Mouse (Mus musculus) midbrain, embryonic 13.5 days (tissue): ENCODE results near the gene Tmtc2. TPM values are rescaled to one million over a fixed set of nuclear protein-coding genes. Genes with fewer than 3 reads are reported as not detected.

Experiments used
- ATAC-seq: fragments of 200-750 bp; cut with Nextera tagmentation; 2 replicates; pipeline ENCODE4 v1.8.0; 2017; ENCODE audit warnings: mild to moderate bottlenecking, moderate TSS enrichment, moderate library complexity
- H3K27ac ChIP-seq: fragments of 300-500 bp; sonication (generic); 2 replicates; pipeline ENCODE4 v1.5.1; 2015; ENCODE audit warnings: inconsistent platforms, mild to moderate bottlenecking, moderate library complexity
- H3K27me3 ChIP-seq: fragments of 300-500 bp; sonication (generic); 2 replicates; pipeline ENCODE4 v1.6.1; 2015; ENCODE audit warnings: mild to moderate bottlenecking, inconsistent platforms
- H3K36me3 ChIP-seq: fragments of 300-500 bp; sonication (generic); 2 replicates; pipeline ENCODE4 v1.6.1; 2015; ENCODE audit warnings: mild to moderate bottlenecking, inconsistent platforms
- H3K4me1 ChIP-seq: fragments of 300-500 bp; sonication (generic); replicated peaks from 2 replicates; pipeline ENCODE4 v1.6.1; 2015; ENCODE audit warnings: inconsistent platforms
- H3K4me2 ChIP-seq: fragments of 300-500 bp; sonication (generic); replicated peaks from 2 replicates; pipeline ENCODE4 v1.6.1; 2015; ENCODE audit warnings: moderate library complexity, mild to moderate bottlenecking, inconsistent platforms
- H3K4me3 ChIP-seq: fragments of 300-500 bp; sonication (generic); replicated peaks from 2 replicates; pipeline ENCODE4 v1.5.1; 2015; ENCODE audit warnings: mild to moderate bottlenecking, inconsistent platforms
- H3K9ac ChIP-seq: fragments of 300-500 bp; sonication (generic); replicated peaks from 2 replicates; pipeline ENCODE4 v1.6.1; 2015; ENCODE audit warnings: mild to moderate bottlenecking, inconsistent platforms
- H3K9me3 ChIP-seq: fragments of 300-500 bp; sonication (generic); 2 replicates; pipeline ENCODE4 v1.6.1; 2016; ENCODE audit warnings: mild to moderate bottlenecking, inconsistent platforms
- WGBS: fragments of 180-500 bp; shearing (Covaris S2); methylation state at CpG from one replicate; pipeline ENCODE4 v1.1.7; 2015; 5-methylcytosine and 5-hydroxymethylcytosine counted together
- polyA plus RNA-seq: library from polyadenylated mRNA; unstranded; fragments of >200 nt; fragmentation: Nextera tagmentation; extraction: Ambion mirVana; gene quantifications from 2 replicates; pipeline ENCODE4 v1.2.1, GENCODE M21; 2015

Tmtc2 gene
- polyA plus RNA-seq: 8.3 and 9.2 TPM in 2 replicates

DNA sequence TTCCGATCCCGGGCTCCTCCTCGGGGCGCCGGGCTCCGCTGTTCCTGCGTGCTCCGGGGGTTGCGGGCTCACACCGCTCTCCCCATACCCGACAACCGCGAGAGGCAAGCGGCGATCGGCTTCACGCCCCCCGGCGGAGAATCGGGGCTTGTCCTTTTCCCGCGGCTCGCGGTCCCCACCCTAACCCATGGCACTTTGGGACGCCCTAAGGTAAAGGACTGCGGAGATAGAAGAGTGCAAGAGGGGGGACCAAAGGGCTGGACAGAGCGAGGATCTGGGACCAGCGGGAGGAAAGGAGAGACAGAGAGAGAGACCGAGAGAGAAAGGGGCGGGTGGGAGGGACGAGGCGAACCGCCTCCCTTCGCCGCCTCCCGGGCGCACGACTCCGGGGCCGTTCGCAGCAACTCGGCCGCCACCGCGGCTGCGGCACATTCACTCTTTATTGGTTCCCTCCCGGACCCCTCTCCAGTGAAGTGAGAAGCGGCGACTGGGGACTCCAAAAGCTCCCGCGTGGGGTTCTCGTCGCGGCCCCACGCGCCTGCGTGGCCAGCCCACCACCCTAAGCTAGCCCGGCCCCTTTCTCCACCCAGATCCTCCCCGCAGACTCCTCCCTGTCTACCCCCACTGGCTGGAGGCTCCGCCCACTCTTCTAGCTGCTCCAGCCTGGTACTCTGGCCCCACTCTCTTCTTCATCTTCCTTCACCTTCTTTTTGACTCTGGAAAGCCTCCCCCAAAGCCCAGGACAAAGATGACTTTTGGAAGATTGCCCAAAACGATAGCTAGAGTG is at the start of gene Tmtc2:
Tmtc2 (minus strand) TSS at position 544 of the 787 bp plus-strand sequence.
- peak within 1 kb of the TSS; percentile 71 for H3K4me2 ChIP-seq
- no peaks in the 10 kb centered on the region for H3K9me3 ChIP-seq
- H3K27ac ChIP-seq: peak within 1 kb of the TSS; percentile 91
- ATAC-seq: peak; percentile 97
- no peaks in the 10 kb centered on the region; the same call in 1 of the 2 replicates for H3K27me3 ChIP-seq
- H3K9ac ChIP-seq: peak within 1 kb of the TSS; percentile 84
- WGBS: under 1% methylated on average over 55 of the region's 61 CpGs
- H3K4me3 ChIP-seq: peak within 1 kb of the TSS; percentile 76
- no peaks in the 10 kb centered on the region for H3K36me3 ChIP-seq
- peaks cover 38% of the 10 kb centered on the region for H3K4me1 ChIP-seq

DNA sequence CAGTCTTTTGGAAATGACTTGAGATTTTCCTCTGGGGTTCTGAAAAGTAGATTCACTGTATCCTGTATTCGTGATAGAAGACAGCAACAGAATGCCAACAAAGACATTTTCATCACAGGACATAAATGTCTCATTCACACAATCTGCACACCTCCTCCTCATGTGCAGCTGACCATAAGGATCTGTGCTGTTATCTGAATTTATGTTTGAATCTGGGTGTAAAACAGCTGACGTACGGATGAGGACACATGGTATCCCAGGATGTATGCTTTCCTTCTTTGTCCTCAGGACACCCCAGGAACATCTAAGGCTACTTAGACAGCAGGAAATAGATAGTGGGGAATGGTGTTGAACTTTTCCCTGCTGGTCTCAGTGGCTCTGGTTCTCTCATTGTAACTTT is 37.9 kb upstream of the Tmtc2 start:
- Histone ChIP-seq H3K9ac (no peak overlapping the region), H3K27me3 (no peaks in the 10 kb centered on the region), H3K27ac (no peak overlapping the region), H3K4me2 (no peak overlapping the region), H3K36me3 (no peaks in the 10 kb centered on the region), H3K9me3 (no peaks in the 10 kb centered on the region), H3K4me3 (no peak overlapping the region), H3K4me1 (no peaks in the 10 kb centered on the region)
- 88% methylated on average over 3 of the region's 3 CpGs for WGBS
- no peak for ATAC-seq

DNA sequence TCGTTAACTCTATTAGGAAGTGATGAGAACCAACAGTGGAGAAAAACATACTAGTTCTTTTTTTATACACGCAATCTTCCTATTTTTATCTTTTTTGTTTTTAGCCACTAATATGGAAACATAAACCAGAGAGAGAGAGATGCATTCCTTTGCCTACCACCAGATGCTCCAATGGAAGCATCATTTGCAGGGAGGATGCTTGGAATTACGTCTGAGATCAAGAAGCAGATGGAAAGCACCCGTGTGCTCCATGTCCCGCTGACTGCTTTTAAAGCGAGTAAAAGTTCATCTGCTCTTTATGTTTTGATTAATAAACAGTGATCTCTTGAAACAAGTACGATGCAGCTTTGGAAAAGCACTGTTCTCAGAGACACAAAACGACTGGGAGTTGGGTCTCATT is 24.6 kb upstream of the Tmtc2 start:
- Histone ChIP-seq H3K36me3 (no peaks in the 10 kb centered on the region), H3K4me2 (no peak overlapping the region), H3K9ac (no peak overlapping the region), H3K27ac (no peak overlapping the region), H3K9me3 (no peaks in the 10 kb centered on the region), H3K4me3 (no peak overlapping the region), H3K4me1 (no peaks in the 10 kb centered on the region), H3K27me3 (no peaks in the 10 kb centered on the region)
- ATAC-seq: no peak
- WGBS: 91% methylated on average over 8 of the region's 8 CpGs

DNA sequence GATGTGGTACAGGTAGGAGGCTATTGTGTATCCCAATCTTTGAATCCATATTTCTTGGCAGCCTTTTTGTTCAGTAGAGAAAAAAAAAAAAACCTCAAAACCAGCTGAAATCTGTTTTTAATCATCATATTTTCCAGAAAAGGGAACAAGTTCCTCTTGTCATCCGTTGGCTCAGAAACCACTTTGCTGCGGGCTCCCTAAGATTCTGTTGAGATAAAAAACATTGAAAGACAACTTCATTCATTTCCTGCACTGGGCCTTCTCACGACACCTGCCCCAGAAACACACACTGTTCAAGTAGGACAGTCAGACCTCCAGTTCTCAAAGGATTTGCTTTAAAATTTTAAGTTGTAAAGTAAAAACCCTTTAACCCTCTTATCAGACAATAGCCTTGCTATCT is 23.0 kb upstream of the Tmtc2 start:
- H3K4me2 ChIP-seq: no peak overlapping the region
- H3K9ac ChIP-seq: no peak overlapping the region
- H3K27ac ChIP-seq: no peak overlapping the region
- WGBS: 91% methylated on average over 3 of the region's 3 CpGs
- no peaks in the 10 kb centered on the region for H3K27me3 ChIP-seq
- no peaks in the 10 kb centered on the region for H3K9me3 ChIP-seq
- no peaks in the 10 kb centered on the region for H3K4me1 ChIP-seq
- no peak overlapping the region for H3K4me3 ChIP-seq
- no peak for ATAC-seq
- no peaks in the 10 kb centered on the region for H3K36me3 ChIP-seq

DNA sequence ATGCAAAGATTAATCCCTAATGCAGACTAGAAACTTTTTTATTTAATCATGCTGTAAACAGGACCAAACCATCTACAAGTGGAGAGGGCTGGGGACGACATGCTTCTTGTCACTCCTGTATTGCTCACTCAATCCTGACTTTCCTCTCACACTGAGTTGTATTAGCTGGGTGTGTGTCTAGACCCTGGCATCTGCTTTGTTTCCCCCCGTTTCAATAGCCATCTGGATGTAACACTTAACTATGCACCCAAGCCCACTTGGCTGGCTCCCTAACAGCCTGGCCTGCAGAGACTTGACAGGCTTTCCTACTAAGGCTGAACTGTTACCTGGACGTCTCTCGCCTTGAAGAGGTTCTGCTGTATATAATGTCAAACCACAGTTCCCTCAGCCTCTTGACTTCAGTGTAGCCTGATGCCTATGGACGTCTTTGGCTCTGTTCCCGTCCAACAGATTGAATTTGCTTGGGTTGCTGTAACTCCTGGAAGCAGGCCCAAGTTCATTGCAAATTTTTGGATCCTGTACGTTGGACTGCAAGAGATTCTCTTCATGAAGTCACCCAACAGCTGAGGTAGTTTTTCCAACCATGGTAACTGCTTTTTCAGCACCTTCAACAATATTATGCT is 21.3 kb upstream of the Tmtc2 start:
- ATAC-seq: no peak
- no peaks in the 10 kb centered on the region for H3K27me3 ChIP-seq
- no peaks in the 10 kb centered on the region for H3K36me3 ChIP-seq
- no peaks in the 10 kb centered on the region for H3K9me3 ChIP-seq
- no peak overlapping the region for H3K4me2 ChIP-seq
- no peak overlapping the region for H3K27ac ChIP-seq
- H3K9ac ChIP-seq: no peak overlapping the region
- H3K4me1 ChIP-seq: no peaks in the 10 kb centered on the region
- no peak overlapping the region for H3K4me3 ChIP-seq
- WGBS: 85% methylated on average over 7 of the region's 7 CpGs

DNA sequence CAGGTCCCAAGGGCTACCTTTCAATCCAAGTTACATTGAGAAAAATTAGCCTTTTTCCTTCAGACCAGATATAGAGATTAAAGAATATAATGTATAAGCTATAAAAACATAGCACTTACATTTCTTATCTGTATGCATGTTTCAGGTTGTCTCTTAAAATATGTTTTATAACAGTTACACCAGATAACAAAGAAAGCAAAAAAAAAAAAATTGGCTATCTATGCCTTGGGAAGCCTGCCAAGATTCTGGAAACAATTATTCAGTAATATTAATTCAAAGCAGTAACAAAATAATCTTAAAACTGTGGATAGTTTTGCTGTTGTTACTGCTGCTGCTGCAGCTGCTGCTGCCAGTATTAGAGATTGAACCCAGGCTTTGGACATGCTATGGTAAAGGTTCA is 13.9 kb upstream of the Tmtc2 start:
- no peaks in the 10 kb centered on the region for H3K4me1 ChIP-seq
- no peaks in the 10 kb centered on the region for H3K36me3 ChIP-seq
- no peak overlapping the region for H3K4me3 ChIP-seq
- no peak for ATAC-seq
- no peak overlapping the region for H3K27ac ChIP-seq
- no peak overlapping the region for H3K4me2 ChIP-seq
- no peaks in the 10 kb centered on the region for H3K27me3 ChIP-seq
- H3K9me3 ChIP-seq: no peaks in the 10 kb centered on the region
- H3K9ac ChIP-seq: no peak overlapping the region

DNA sequence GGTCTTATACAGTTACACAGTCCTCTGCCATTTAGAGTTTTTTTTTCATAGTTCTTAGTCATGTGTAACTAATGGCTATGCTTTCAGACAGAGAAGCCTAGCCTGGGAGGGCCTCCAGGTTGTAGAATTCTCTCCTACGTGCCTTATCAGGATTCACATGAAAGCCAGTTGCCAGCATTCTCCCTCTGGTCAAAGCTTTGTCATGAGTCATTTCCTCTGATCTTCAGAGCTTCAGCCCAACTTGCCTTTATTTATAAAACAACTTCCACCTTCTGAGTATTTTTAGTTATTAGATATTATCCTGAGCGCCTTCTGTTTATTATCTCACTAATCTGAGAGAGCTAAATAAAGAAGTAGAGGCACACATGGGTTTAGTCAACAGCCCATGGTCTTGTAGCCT is 5.1 kb upstream of the Tmtc2 start:
- Histone ChIP-seq H3K27ac (no peak overlapping the region), H3K36me3 (no peaks in the 10 kb centered on the region), H3K9me3 (no peaks in the 10 kb centered on the region), H3K9ac (no peak overlapping the region), H3K4me3 (no peak overlapping the region), H3K4me2 (no peak overlapping the region), H3K27me3 (no peaks in the 10 kb centered on the region; the same call in 1 of the 2 replicates), H3K4me1 (peaks cover 17% of the 10 kb centered on the region)
- WGBS: 73% methylated on average over 2 of the region's 2 CpGs
- ATAC-seq: no peak

DNA sequence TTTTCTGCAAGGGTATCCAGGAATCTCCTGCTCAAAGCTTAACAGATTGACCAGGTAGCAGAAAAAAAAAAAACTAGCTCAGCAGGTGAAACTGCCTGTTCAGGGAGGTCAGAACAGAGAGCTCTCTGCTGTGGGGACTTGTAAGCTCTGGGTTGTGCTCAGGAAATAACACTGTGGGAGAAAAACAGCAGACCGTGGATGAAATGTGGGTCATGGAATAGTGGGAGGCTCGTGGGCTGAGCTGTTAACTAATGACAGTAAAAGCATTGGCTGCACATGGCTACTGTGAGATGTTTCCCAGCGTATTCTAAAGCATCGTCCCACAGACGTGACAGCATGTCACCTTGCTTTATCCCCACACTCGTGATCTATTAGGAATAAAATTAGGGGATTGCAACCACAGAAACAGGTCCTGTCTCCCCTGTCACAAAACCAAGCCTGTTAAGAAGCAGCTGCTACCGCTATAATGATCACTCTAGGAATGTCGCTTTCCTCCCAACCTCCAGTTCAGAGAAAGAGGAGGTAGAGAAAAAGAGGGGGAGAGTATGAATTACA is 4.1 kb upstream of the Tmtc2 start:
- no peak overlapping the region for H3K27ac ChIP-seq
- peaks cover 17% of the 10 kb centered on the region for H3K4me1 ChIP-seq
- no peaks in the 10 kb centered on the region for H3K36me3 ChIP-seq
- WGBS: 58% methylated on average over 8 of the region's 8 CpGs
- H3K4me3 ChIP-seq: no peak overlapping the region
- H3K27me3 ChIP-seq: no peaks in the 10 kb centered on the region; the same call in 1 of the 2 replicates
- ATAC-seq: no peak
- H3K9ac ChIP-seq: 0 out of 2 replicates have a peak overlapping the region, but pooled peaks have one; percentile 11
- H3K4me2 ChIP-seq: peak overlapping the region; percentile 18; the same call in 1 of the 2 replicates
- H3K9me3 ChIP-seq: no peaks in the 10 kb centered on the region

DNA sequence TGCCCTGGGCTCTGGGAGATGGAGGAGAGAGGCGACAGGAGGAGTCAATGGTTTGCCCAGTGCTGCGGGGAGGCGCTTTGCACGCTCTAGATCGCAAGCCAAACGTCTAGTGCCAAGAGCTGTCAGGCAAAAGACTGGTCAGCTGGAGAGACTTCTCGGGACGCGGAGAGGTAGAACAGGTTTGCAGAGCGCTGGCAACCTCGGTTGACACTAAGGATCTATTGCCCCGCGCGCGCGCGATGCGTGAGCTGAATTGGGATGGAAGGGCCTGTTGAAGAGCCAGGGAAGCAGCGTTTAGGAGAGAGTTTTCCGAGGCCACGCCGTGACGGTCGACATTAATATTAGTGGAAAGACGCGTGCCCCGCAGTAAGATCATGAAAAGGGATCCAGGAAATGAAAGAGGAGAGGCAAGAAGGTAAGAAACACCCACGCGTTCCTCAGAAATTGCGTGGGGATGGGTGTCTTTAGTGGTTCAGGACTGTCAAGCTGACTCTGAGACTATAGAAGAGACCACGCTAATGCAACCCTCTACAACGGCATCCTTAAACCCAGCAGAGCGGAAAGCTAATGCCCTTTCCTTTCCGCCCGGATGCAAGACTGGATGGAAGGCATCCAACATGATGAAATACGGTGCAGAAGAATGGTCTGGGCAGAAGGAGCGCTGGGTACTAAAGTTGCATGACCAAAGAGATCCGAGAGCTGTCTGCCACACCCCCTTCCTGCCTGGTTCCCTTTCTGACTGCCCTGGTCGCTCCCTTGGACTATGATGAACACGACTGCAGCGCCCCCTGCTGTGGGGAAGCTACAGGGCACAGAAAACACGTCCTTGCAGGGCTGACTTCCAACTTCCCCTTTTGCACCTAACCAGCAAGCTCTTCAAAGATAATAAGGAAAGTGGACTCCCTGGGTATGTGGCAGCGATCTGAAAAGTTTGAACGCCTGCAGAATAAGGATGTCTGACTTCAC is 727 bp upstream of the Tmtc2 start:
- no peaks in the 10 kb centered on the region for H3K36me3 ChIP-seq
- H3K27ac ChIP-seq: peak overlapping the region; percentile 91
- peaks cover 38% of the 10 kb centered on the region for H3K4me1 ChIP-seq
- peak overlapping the region; percentile 76 for H3K4me3 ChIP-seq
- H3K27me3 ChIP-seq: no peaks in the 10 kb centered on the region; the same call in 1 of the 2 replicates
- under 1% methylated on average over 44 of the region's 44 CpGs for WGBS
- H3K9ac ChIP-seq: peak overlapping the region; percentile 84
- peak overlapping the region; percentile 71 for H3K4me2 ChIP-seq
- ATAC-seq: peak; percentile 80
- H3K9me3 ChIP-seq: no peaks in the 10 kb centered on the region

DNA sequence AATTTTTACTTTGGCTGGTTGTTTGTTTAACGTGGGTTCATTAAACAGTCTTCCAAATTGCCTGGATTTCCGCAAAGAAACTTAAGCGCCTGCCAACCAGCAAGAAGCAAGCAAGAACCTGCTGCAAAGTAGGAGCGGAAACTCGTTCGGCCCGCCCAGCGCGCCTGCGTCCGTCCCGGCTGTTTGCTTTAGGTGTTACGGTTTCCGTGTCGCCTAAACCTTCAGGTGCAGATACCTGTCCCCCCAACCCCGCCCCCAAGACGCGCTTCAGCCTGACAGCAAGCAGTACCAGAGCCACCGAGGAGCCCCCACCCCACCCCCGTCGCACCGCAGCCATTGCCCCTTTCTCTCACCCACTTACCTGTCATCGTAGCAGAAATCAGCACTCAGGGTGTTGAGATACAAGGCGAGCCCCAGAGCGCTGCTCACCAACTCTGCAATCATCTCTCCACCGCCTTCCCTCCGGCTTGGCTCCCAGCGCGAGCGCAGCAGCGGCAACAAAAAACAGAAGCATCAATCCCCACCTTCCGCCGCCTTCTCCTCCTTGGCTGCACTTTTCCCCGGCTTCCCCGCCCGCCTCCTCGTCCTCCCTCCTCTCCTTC is 844 bp downstream of the Tmtc2 start:
- H3K9ac ChIP-seq: peak overlapping the region; percentile 84
- peak; percentile 4 for ATAC-seq
- H3K4me2 ChIP-seq: peak overlapping the region; percentile 71
- under 1% methylated on average over 37 of the region's 37 CpGs for WGBS
- no peaks in the 10 kb centered on the region for H3K36me3 ChIP-seq
- peaks cover 36% of the 10 kb centered on the region for H3K4me1 ChIP-seq
- H3K4me3 ChIP-seq: peak overlapping the region; percentile 76
- no peaks in the 10 kb centered on the region; the same call in 1 of the 2 replicates for H3K27me3 ChIP-seq
- no peaks in the 10 kb centered on the region for H3K9me3 ChIP-seq
- peak overlapping the region; percentile 91 for H3K27ac ChIP-seq

DNA sequence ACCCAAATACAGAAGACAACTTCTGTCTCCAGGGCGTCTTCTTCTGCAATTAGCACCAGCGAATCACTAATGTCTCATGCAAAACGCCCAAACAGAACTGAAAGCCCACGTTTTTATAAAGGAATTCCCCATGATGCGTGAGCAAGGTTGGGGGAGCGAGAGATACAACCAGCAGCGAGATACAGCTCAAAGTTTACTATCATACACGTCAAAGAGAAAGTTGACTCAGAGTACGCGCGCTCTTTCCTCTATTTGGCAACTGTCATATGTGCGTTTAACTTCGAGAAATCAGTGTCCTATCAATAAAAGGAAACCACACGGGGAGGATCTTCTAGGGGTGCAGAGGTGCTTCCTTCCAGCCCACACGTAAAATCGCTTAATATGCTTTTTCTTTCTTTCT is 1.4 kb downstream of the Tmtc2 start:
- H3K27me3 ChIP-seq: no peaks in the 10 kb centered on the region; the same call in 1 of the 2 replicates
- peaks cover 31% of the 10 kb centered on the region for H3K4me1 ChIP-seq
- H3K4me3 ChIP-seq: peak overlapping the region; percentile 76
- no peak for ATAC-seq
- no peaks in the 10 kb centered on the region for H3K9me3 ChIP-seq
- WGBS: 2% methylated on average over 16 of the region's 16 CpGs
- peak overlapping the region; percentile 71 for H3K4me2 ChIP-seq
- peak overlapping the region; percentile 11; the same call in 1 of the 2 replicates for H3K9ac ChIP-seq
- H3K27ac ChIP-seq: no peak overlapping the region
- no peaks in the 10 kb centered on the region for H3K36me3 ChIP-seq
